Mouse (Mus musculus): ENCODE measurements at regions not wholly inside any gene's neighbourhood (a gene's known extent, or its start where the extent isn't known, plus 50 kb on each side); places are given as distances from the start of the nearest gene placed in this dataset.

DNA sequence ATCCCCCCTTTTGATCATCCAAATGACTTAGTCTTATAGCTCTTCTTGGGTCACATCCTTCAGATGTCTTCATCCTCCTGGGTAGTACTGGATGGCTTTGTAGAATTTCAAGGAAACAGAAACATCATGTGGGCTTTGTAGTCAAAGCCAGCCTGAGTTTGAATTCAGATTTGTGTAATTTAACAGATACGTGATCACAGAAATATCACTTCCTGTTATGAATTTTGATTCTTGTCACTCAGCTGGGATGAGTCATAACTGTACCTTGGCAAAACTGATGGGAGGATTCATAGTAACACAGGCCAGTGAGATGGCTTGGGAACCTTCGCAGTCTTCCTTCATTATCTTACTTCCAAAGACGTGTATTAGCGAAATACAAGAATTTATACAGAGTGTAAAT lies 222.2 kb upstream of the 4930412O13Rik start:
- Histone ChIP-seq H3K27ac (replicated peaks) (no peak overlapping the region), H3K4me1 (replicated peaks) (no peaks in the 10 kb centered on the region), H3K27me3 (no peaks in the 10 kb centered on the region), H3K4me3 (no peak overlapping the region), H3K36me3 (no peaks in the 10 kb centered on the region), H3K9me3 (no peaks in the 10 kb centered on the region), H3K4me2 (no peak overlapping the region), H3K9ac (no peak overlapping the region)
- WGBS, result 96% methylated on average over 4 of the region's 4 CpGs
- no peak for ATAC-seq (ENCODE audit: low read depth)

DNA sequence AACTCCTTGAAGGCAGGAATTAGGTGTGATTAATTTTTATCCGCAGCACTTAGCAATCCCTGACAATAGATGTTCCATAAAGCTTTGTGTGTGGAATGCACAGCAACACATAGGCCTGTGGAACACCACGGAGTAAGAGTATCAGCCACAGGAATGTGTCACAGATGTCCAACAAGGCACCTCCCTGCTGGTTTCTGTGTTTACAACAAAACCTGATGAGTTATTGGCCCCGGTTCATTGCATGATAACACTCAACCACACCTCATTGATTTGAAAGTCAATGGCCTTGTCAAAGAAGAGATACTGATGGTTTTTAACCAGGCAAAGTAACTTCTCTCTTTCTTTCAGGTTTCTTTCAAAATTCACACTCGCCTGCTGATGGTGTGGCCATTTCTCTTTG lies 211.4 kb upstream of the 4930412O13Rik start:
- Histone ChIP-seq H3K4me3 (no peak overlapping the region), H3K4me2 (no peak overlapping the region), H3K9ac (no peak overlapping the region), H3K4me1 (replicated peaks) (no peaks in the 10 kb centered on the region), H3K27ac (replicated peaks) (no peak overlapping the region), H3K27me3 (no peaks in the 10 kb centered on the region), H3K36me3 (no peaks in the 10 kb centered on the region), H3K9me3 (no peaks in the 10 kb centered on the region)
- 53% methylated on average over 4 of the region's 4 CpGs for WGBS
- no peak for ATAC-seq (ENCODE audit: low read depth)

GRCm38 (mm10) chr2:9681691-9682152 lies 199.3 kb upstream of the 4930412O13Rik start:
- H3K9ac ChIP-seq, result no peak overlapping the region
- no peaks in the 10 kb centered on the region for H3K36me3 ChIP-seq
- H3K9me3 ChIP-seq, result no peaks in the 10 kb centered on the region
- no peak overlapping the region for H3K27ac ChIP-seq (replicated peaks)
- ATAC-seq (ENCODE audit: low read depth), result no peak
- WGBS, result 79% methylated on average over 7 of the region's 7 CpGs
- no peaks in the 10 kb centered on the region for H3K27me3 ChIP-seq
- H3K4me1 ChIP-seq (replicated peaks), result no peaks in the 10 kb centered on the region
- no peak overlapping the region for H3K4me3 ChIP-seq
- H3K4me2 ChIP-seq, result no peak overlapping the region

- Histone ChIP-seq H3K27ac (replicated peaks) (no peak overlapping the region), H3K4me3 (no peak overlapping the region), H3K4me2 (no peak overlapping the region), H3K9me3 (no peaks in the 10 kb centered on the region), H3K9ac (no peak overlapping the region), H3K27me3 (no peaks in the 10 kb centered on the region), H3K36me3 (no peaks in the 10 kb centered on the region), H3K4me1 (replicated peaks) (no peaks in the 10 kb centered on the region)
- ATAC-seq (ENCODE audit: low read depth), result no peak
- 90% methylated on average over 2 of the region's 2 CpGs for WGBS
Observed at GRCm38 (mm10) chr2:9683673-9684210, 197.3 kb upstream of the 4930412O13Rik start.

GRCm38 (mm10) chr2:9688176-9688575 lies 192.9 kb upstream of the 4930412O13Rik start:
- H3K27me3 ChIP-seq, result no peaks in the 10 kb centered on the region
- H3K9ac ChIP-seq, result no peak overlapping the region
- H3K4me1 ChIP-seq (replicated peaks), result no peaks in the 10 kb centered on the region
- H3K36me3 ChIP-seq, result no peaks in the 10 kb centered on the region
- WGBS, result 90% methylated on average over 7 of the region's 7 CpGs
- no peaks in the 10 kb centered on the region for H3K9me3 ChIP-seq
- no peak overlapping the region for H3K4me3 ChIP-seq
- H3K27ac ChIP-seq (replicated peaks), result no peak overlapping the region
- ATAC-seq (ENCODE audit: low read depth), result no peak
- no peak overlapping the region for H3K4me2 ChIP-seq

DNA sequence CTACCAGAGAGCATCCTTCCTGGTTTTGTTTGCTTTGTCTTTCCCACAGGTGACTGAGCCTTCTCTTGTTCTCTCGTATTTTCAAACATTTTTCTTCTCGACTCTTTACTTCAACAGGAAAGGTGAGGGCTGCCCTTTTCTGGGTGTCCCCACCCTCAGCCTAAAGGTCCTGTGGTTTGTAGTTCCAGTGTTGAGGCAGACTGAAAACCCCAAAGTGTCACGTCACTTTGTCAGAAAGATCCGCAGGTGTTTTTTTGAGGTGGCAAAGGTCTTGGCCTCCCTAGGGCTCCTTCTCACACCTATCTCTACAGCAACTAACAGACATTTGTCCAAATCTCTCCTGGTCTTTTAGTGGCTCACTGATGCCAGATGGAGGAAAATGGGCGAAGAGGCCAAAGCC lies 191.5 kb upstream of the 4930412O13Rik start:
- Histone ChIP-seq H3K36me3 (no peaks in the 10 kb centered on the region), H3K4me1 (replicated peaks) (no peaks in the 10 kb centered on the region), H3K27me3 (no peaks in the 10 kb centered on the region), H3K9me3 (no peaks in the 10 kb centered on the region), H3K4me3 (no peak overlapping the region), H3K9ac (no peak overlapping the region), H3K4me2 (no peak overlapping the region), H3K27ac (replicated peaks) (no peak overlapping the region)
- 87% methylated on average over 5 of the region's 5 CpGs for WGBS
- ATAC-seq (ENCODE audit: low read depth), result no peak

GRCm38 (mm10) chr2:9691506-9691905 lies 189.5 kb upstream of the 4930412O13Rik start:
- Histone ChIP-seq H3K4me1 (replicated peaks) (no peaks in the 10 kb centered on the region), H3K27ac (replicated peaks) (no peak overlapping the region), H3K27me3 (no peaks in the 10 kb centered on the region), H3K9me3 (no peaks in the 10 kb centered on the region), H3K9ac (no peak overlapping the region), H3K36me3 (no peaks in the 10 kb centered on the region), H3K4me2 (no peak overlapping the region), H3K4me3 (no peak overlapping the region)
- 78% methylated on average over 5 of the region's 5 CpGs for WGBS
- ATAC-seq (ENCODE audit: low read depth), result no peak

GRCm38 (mm10) chr2:9691906-9692305 lies 189.1 kb upstream of the 4930412O13Rik start:
- H3K9ac ChIP-seq, result no peak overlapping the region
- H3K4me3 ChIP-seq, result no peak overlapping the region
- no peaks in the 10 kb centered on the region for H3K36me3 ChIP-seq
- H3K9me3 ChIP-seq, result no peaks in the 10 kb centered on the region
- H3K4me2 ChIP-seq, result no peak overlapping the region
- H3K27ac ChIP-seq (replicated peaks), result no peak overlapping the region
- 80% methylated on average over 8 of the region's 8 CpGs for WGBS
- no peaks in the 10 kb centered on the region for H3K27me3 ChIP-seq
- H3K4me1 ChIP-seq (replicated peaks), result no peaks in the 10 kb centered on the region
- ATAC-seq (ENCODE audit: low read depth), result no peak

- no peaks in the 10 kb centered on the region for H3K4me1 ChIP-seq (replicated peaks)
- no peak for ATAC-seq (ENCODE audit: low read depth)
- 82% methylated on average over 9 of the region's 9 CpGs for WGBS
- H3K9ac ChIP-seq, result no peak overlapping the region
- no peak overlapping the region for H3K4me3 ChIP-seq
- H3K27me3 ChIP-seq, result no peaks in the 10 kb centered on the region
- H3K36me3 ChIP-seq, result no peaks in the 10 kb centered on the region
- H3K27ac ChIP-seq (replicated peaks), result no peak overlapping the region
- H3K4me2 ChIP-seq, result no peak overlapping the region
- no peaks in the 10 kb centered on the region for H3K9me3 ChIP-seq
Observed at GRCm38 (mm10) chr2:9693351-9693750, 187.7 kb upstream of the 4930412O13Rik start.

DNA sequence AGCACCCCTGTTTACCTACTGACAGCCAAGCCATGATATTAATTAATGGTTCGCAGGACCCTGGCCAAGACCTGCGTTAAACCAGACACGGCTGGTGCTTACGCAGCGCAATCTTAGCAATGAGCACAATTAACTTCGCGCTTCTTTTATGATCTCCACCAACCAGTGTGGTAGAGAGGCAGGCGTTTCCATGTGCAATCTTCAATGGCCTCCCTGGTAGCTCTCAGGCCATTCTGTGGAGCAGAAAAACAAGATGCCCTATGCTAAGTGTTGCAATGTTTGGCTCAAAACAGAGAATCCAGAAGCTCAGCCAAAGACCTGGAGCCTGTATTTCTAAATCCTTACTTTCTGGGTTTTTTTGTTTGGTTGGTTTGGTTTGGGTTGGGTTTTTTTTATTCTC lies 186.9 kb upstream of the 4930412O13Rik start:
- no peaks in the 10 kb centered on the region for H3K27me3 ChIP-seq
- H3K9ac ChIP-seq, result no peak overlapping the region
- H3K36me3 ChIP-seq, result no peaks in the 10 kb centered on the region
- ATAC-seq (ENCODE audit: low read depth), result no peak
- H3K4me1 ChIP-seq (replicated peaks), result no peaks in the 10 kb centered on the region
- no peaks in the 10 kb centered on the region for H3K9me3 ChIP-seq
- no peak overlapping the region for H3K4me3 ChIP-seq
- H3K4me2 ChIP-seq, result no peak overlapping the region
- 78% methylated on average over 8 of the region's 8 CpGs for WGBS
- no peak overlapping the region for H3K27ac ChIP-seq (replicated peaks)

DNA sequence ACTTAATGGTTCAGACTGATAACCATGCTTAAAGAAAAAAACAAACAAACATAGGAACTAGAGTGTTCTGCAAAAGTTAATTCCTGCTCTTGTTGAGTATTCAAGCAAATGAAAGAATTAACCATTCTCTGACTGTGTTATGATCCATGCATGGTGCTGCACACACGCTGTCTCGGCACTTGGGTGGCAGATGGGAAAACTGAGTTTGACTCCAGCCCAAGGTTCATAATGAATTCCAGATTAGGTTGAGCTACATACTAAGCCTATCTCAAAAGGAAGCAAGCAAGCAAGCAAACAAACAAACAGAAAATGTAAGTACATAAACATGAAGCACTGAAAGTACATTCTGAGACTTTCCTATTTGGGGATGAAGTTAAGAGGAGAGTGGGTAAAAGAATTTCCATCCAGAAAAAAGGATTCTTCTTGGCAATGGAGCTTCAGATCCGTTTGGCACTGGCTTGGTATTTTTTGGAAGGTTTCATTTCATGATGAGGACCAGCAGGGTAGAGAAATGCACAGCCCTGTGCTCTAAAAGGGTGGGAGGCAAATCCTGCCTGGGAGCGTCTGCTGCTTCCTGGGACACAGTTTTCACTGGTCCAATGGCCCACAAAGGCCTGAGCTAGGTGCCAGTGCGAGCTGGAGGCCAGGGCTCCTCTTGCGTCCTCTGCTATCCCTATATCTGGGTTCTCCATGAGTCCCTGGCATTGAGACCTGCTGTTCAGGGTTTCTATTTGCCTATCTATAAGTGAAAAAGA lies 183.3 kb upstream of the 4930412O13Rik start:
- Histone ChIP-seq H3K4me1 (replicated peaks) (no peaks in the 10 kb centered on the region), H3K27me3 (no peaks in the 10 kb centered on the region), H3K9me3 (no peaks in the 10 kb centered on the region), H3K36me3 (no peaks in the 10 kb centered on the region), H3K9ac (no peak overlapping the region), H3K4me3 (no peak overlapping the region), H3K4me2 (no peak overlapping the region), H3K27ac (replicated peaks) (no peak overlapping the region)
- no peak for ATAC-seq (ENCODE audit: low read depth)
- WGBS, result 80% methylated on average over 6 of the region's 6 CpGs

DNA sequence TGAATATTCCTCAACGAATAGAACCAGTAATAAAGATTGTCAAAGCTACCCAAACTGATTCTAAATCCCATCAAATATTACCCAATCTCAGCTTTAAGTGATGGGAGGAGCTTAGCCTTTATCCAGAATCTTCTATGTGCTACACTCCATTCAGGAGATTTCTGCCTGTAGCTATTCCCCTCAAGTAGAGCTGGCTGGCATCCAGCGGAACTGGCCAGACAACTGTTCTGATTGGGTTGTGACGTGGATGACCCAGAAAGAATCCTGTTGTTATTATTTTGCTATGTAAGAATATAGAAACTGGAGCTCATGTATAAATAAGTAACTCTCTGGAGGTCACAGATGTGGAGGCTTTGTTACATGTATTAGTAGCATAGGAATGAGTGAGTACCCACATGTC lies 176.8 kb upstream of the 4930412O13Rik start:
- H3K27me3 ChIP-seq, result no peaks in the 10 kb centered on the region
- H3K4me2 ChIP-seq, result no peak overlapping the region
- no peak overlapping the region for H3K27ac ChIP-seq (replicated peaks)
- no peak for ATAC-seq (ENCODE audit: low read depth)
- H3K36me3 ChIP-seq, result no peaks in the 10 kb centered on the region
- H3K4me3 ChIP-seq, result no peak overlapping the region
- no peaks in the 10 kb centered on the region for H3K4me1 ChIP-seq (replicated peaks)
- no peaks in the 10 kb centered on the region for H3K9me3 ChIP-seq
- H3K9ac ChIP-seq, result no peak overlapping the region
- WGBS, result 86% methylated on average over 3 of the region's 3 CpGs

- Histone ChIP-seq H3K4me3 (no peak overlapping the region), H3K9me3 (no peaks in the 10 kb centered on the region), H3K4me1 (replicated peaks) (no peaks in the 10 kb centered on the region), H3K9ac (no peak overlapping the region), H3K27me3 (no peaks in the 10 kb centered on the region), H3K4me2 (no peak overlapping the region), H3K36me3 (no peaks in the 10 kb centered on the region), H3K27ac (replicated peaks) (no peak overlapping the region)
- WGBS, result 83% methylated on average over 7 of the region's 7 CpGs
- no peak for ATAC-seq (ENCODE audit: low read depth)
Observed at GRCm38 (mm10) chr2:9709466-9709865, 171.6 kb upstream of the 4930412O13Rik start.

All from neural tube, embryonic 13.5 days (tissue).